Mouse (Mus musculus): ENCODE data around the gene Hoxc4. TPM values are rescaled to one million over a fixed set of nuclear protein-coding genes. Genes with fewer than 3 reads are reported as not detected.
A peak's percentile ranks its signal among the peaks of the same experiment; 100 is the strongest.

Hoxc4 gene
- polyA plus RNA-seq, 1 experiment from 2014 or later: 9.7 TPM

- ATAC-seq: no peak
- Histone ChIP-seq H3K27me3 (replicated peaks; ENCODE audit: control insufficient read depth, insufficient read depth, low read length) (peaks cover 80% of the 10 kb centered on the region), H3K4me1 (ENCODE audit: control insufficient read depth, insufficient read depth, low read length) (peaks cover 16% of the 10 kb centered on the region; the same call in 1 of the 2 replicates)
Measured at GRCm38 (mm10) chr15:103015406-103016166, 3.1 kb upstream of the Hoxc4 start.

GRCm38 (mm10) chr15:103020899-103021418 is 2.2 kb downstream of the Hoxc4 start:
- peaks cover 65% of the 10 kb centered on the region for H3K27me3 ChIP-seq (replicated peaks; ENCODE audit: control insufficient read depth, insufficient read depth, low read length)
- H3K4me2 ChIP-seq (ENCODE audit: low read depth, low read length): no peak overlapping the region; the same call in 1 of the 2 replicates
- H3K4me1 ChIP-seq (ENCODE audit: control insufficient read depth, insufficient read depth, low read length): peaks cover 4% of the 10 kb centered on the region; the same call in 1 of the 2 replicates
- ATAC-seq: no peak
- H3K36me3 ChIP-seq (ENCODE audit: control insufficient read depth, insufficient read depth, low read length): no peaks in the 10 kb centered on the region
- no peak overlapping the region for H3K27ac ChIP-seq (ENCODE audit: low read length)
- H3K4me3 ChIP-seq (ENCODE audit: low read length): no peak overlapping the region
- WGBS: 13% methylated on average over 8 of the region's 8 CpGs
- H3K9ac ChIP-seq (ENCODE audit: low read depth, low read length): no peak overlapping the region
- H3K9me3 ChIP-seq (ENCODE audit: control insufficient read depth, low read length): no peaks in the 10 kb centered on the region

More at GRCm38 (mm10) chr15:103015406-103016166, 3.1 kb upstream of the Hoxc4 start:
- Histone ChIP-seq H3K27ac (ENCODE audit: low read length) (peak overlapping the region; percentile 91), H3K4me2 (ENCODE audit: low read depth, low read length) (peak overlapping the region; percentile 50), H3K9ac (ENCODE audit: low read depth, low read length) (peak overlapping the region; percentile 72), H3K36me3 (ENCODE audit: control insufficient read depth, insufficient read depth, low read length) (no peaks in the 10 kb centered on the region), H3K4me3 (ENCODE audit: low read length) (peak overlapping the region; percentile 48), H3K9me3 (ENCODE audit: control insufficient read depth, low read length) (no peaks in the 10 kb centered on the region)
- WGBS: 17% methylated on average over 19 of the region's 19 CpGs

- no peak overlapping the region; the same call in 1 of the 2 replicates for H3K4me2 ChIP-seq (ENCODE audit: low read depth, low read length)
- H3K9me3 ChIP-seq (ENCODE audit: control insufficient read depth, low read length): no peaks in the 10 kb centered on the region
- no peak overlapping the region for H3K4me3 ChIP-seq (ENCODE audit: low read length)
- no peak overlapping the region for H3K9ac ChIP-seq (ENCODE audit: low read depth, low read length)
- peaks cover 4% of the 10 kb centered on the region; the same call in 1 of the 2 replicates for H3K4me1 ChIP-seq (ENCODE audit: control insufficient read depth, insufficient read depth, low read length)
- H3K27me3 ChIP-seq (replicated peaks; ENCODE audit: control insufficient read depth, insufficient read depth, low read length): peaks cover 60% of the 10 kb centered on the region
- 21% methylated on average over 8 of the region's 8 CpGs for WGBS
- H3K36me3 ChIP-seq (ENCODE audit: control insufficient read depth, insufficient read depth, low read length): no peaks in the 10 kb centered on the region
- H3K27ac ChIP-seq (ENCODE audit: low read length): no peak overlapping the region
- ATAC-seq: no peak
Measured at GRCm38 (mm10) chr15:103021544-103021943, 2.8 kb downstream of the Hoxc4 start.

- Histone ChIP-seq H3K4me1 (ENCODE audit: control insufficient read depth, insufficient read depth, low read length) (0 out of 2 replicates have a peak, but pooled peaks cover 2% of the 10 kb centered on the region), H3K4me2 (ENCODE audit: low read depth, low read length) (no peak overlapping the region), H3K27ac (ENCODE audit: low read length) (no peak overlapping the region), H3K36me3 (ENCODE audit: control insufficient read depth, insufficient read depth, low read length) (no peaks in the 10 kb centered on the region), H3K9ac (ENCODE audit: low read depth, low read length) (no peak overlapping the region), H3K9me3 (ENCODE audit: control insufficient read depth, low read length) (no peaks in the 10 kb centered on the region), H3K4me3 (ENCODE audit: low read length) (no peak overlapping the region), H3K27me3 (replicated peaks; ENCODE audit: control insufficient read depth, insufficient read depth, low read length) (peaks cover 59% of the 10 kb centered on the region)
- 8% methylated on average over 2 of the region's 2 CpGs for WGBS
- no peak for ATAC-seq
Measured at GRCm38 (mm10) chr15:103024131-103024530, 5.4 kb downstream of the Hoxc4 start.

- no peak overlapping the region for H3K4me3 ChIP-seq (ENCODE audit: low read length)
- H3K27me3 ChIP-seq (replicated peaks; ENCODE audit: control insufficient read depth, insufficient read depth, low read length): peaks cover 52% of the 10 kb centered on the region
- peak overlapping the region; percentile 7; the same call in 1 of the 2 replicates for H3K9ac ChIP-seq (ENCODE audit: low read depth, low read length)
- peak overlapping the region; percentile 24; the same call in 1 of the 2 replicates for H3K4me2 ChIP-seq (ENCODE audit: low read depth, low read length)
- no peaks in the 10 kb centered on the region for H3K36me3 ChIP-seq (ENCODE audit: control insufficient read depth, insufficient read depth, low read length)
- peaks cover 2% of the 10 kb centered on the region; the same call in 1 of the 2 replicates for H3K4me1 ChIP-seq (ENCODE audit: control insufficient read depth, insufficient read depth, low read length)
- H3K27ac ChIP-seq (ENCODE audit: low read length): no peak overlapping the region
- no peak for ATAC-seq
- H3K9me3 ChIP-seq (ENCODE audit: control insufficient read depth, low read length): no peaks in the 10 kb centered on the region
- 27% methylated on average over 43 of the region's 43 CpGs for WGBS
Measured at GRCm38 (mm10) chr15:103027266-103028235, 8.8 kb downstream of the Hoxc4 start.

- Histone ChIP-seq H3K4me2 (ENCODE audit: low read depth, low read length) (no peak overlapping the region), H3K9me3 (ENCODE audit: control insufficient read depth, low read length) (no peaks in the 10 kb centered on the region), H3K4me1 (ENCODE audit: control insufficient read depth, insufficient read depth, low read length) (peaks cover 4% of the 10 kb centered on the region), H3K27me3 (replicated peaks; ENCODE audit: control insufficient read depth, insufficient read depth, low read length) (peaks cover 55% of the 10 kb centered on the region), H3K9ac (ENCODE audit: low read depth, low read length) (no peak overlapping the region), H3K36me3 (ENCODE audit: control insufficient read depth, insufficient read depth, low read length) (no peaks in the 10 kb centered on the region), H3K4me3 (ENCODE audit: low read length) (no peak overlapping the region), H3K27ac (ENCODE audit: low read length) (no peak overlapping the region)
- no peak for ATAC-seq
- 56% methylated on average over 9 of the region's 9 CpGs for WGBS
Measured at GRCm38 (mm10) chr15:103028916-103029512, 10.3 kb downstream of the Hoxc4 start.

GRCm38 (mm10) chr15:103030142-103030541 is 11.4 kb downstream of the Hoxc4 start:
- H3K36me3 ChIP-seq (ENCODE audit: control insufficient read depth, insufficient read depth, low read length): no peaks in the 10 kb centered on the region
- no peak overlapping the region for H3K9ac ChIP-seq (ENCODE audit: low read depth, low read length)
- no peak overlapping the region for H3K4me3 ChIP-seq (ENCODE audit: low read length)
- H3K27me3 ChIP-seq (replicated peaks; ENCODE audit: control insufficient read depth, insufficient read depth, low read length): peaks cover 56% of the 10 kb centered on the region
- H3K27ac ChIP-seq (ENCODE audit: low read length): no peak overlapping the region
- no peak overlapping the region for H3K4me2 ChIP-seq (ENCODE audit: low read depth, low read length)
- H3K4me1 ChIP-seq (ENCODE audit: control insufficient read depth, insufficient read depth, low read length): peaks cover 10% of the 10 kb centered on the region
- no peak for ATAC-seq
- 49% methylated on average over 8 of the region's 8 CpGs for WGBS
- H3K9me3 ChIP-seq (ENCODE audit: control insufficient read depth, low read length): no peaks in the 10 kb centered on the region

- no peaks in the 10 kb centered on the region for H3K9me3 ChIP-seq (ENCODE audit: control insufficient read depth, low read length)
- H3K36me3 ChIP-seq (ENCODE audit: control insufficient read depth, insufficient read depth, low read length): no peaks in the 10 kb centered on the region
- H3K4me2 ChIP-seq (ENCODE audit: low read depth, low read length): 0 out of 2 replicates have a peak overlapping the region, but pooled peaks have one; percentile 16
- ATAC-seq: no peak
- H3K4me3 ChIP-seq (ENCODE audit: low read length): peak overlapping the region; percentile 14; the same call in 1 of the 2 replicates
- H3K27ac ChIP-seq (ENCODE audit: low read length): no peak overlapping the region; the same call in 1 of the 2 replicates
- H3K9ac ChIP-seq (ENCODE audit: low read depth, low read length): no peak overlapping the region
- 0% methylated on average over 2 of the region's 3 CpGs for WGBS
- H3K27me3 ChIP-seq (replicated peaks; ENCODE audit: control insufficient read depth, insufficient read depth, low read length): peaks cover 69% of the 10 kb centered on the region
- H3K4me1 ChIP-seq (ENCODE audit: control insufficient read depth, insufficient read depth, low read length): peaks cover 9% of the 10 kb centered on the region
Measured at GRCm38 (mm10) chr15:103032167-103032566, 13.4 kb downstream of the Hoxc4 start.
